Mouse (Mus musculus): ENCODE measurements around the gene Tmem267.
"Not testable (repeated sequence)": the region's sequence is repeated elsewhere in the genome, so short reads cannot be mapped to it uniquely, and the experiment has no call there.

DNA sequence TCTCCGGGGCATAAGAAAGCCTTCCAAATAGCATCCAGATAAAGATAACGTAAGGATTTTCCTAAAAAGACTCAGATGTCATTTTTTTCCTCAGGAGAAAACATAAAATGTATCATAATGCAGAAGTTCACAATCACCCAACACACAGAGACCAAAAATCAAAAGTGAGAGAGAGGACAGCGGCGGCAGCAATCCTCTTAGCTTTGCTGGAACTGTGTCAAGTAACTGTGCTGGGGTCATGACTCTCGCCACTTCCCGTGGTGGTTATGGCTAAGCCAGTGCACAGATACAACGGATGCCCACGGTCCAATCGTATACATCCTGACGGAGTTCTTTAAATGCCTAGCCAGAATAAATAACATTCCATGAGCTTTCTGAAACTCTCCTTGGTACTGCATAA is 4.2 kb downstream of the Tmem267 start:
- not testable (repeated sequence) for TF ChIP-seq POLR2A (IDR thresholded peaks at IDR 0.05; ENCODE audit: borderline replicate concordance, insufficient read depth, low read length); CTCF (IDR thresholded peaks at IDR 0.05; ENCODE audit: borderline replicate concordance, insufficient read depth, low read depth, low read length)

Data from cerebellum, adult 2 months (tissue).